Mouse (Mus musculus): ENCODE results near the gene Llph.
A peak's percentile ranks its signal among the peaks of the same experiment; 100 is the strongest.

The Llph gene

GRCm38 (mm10) chr10:120279482-120280128 lies 52.7 kb downstream of the Llph start:
- peak; percentile 38 to 57 for DNase-seq

GRCm38 (mm10) chr10:120280375-120280774 lies 53.5 kb downstream of the Llph start:
- no peak for DNase-seq

DNA sequence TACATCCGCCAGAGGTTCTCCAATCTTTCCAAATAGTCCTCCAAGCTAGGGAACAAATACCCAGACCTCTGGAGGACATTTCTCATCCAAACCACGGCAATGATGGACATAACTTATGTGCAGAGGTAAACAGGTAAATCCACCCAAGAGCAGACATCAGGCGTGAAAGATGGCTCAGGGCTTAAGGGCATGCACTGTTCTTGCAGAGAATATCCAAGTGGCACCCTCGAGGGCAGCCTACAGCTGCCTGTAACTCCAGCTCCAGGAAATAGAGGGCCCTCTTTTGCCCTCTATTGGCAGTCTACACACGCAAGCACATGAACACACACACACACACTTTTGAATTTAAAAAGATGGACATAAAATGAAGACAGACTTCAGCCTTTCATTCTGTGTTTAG lies 54.8 kb downstream of the Llph start:
- no peak for DNase-seq
